Comparison of ENCODE assay signal across 21 mouse cellular contexts in genomic region chr14:24222759-24223158, GRCm38 (mm10). TPM values are rescaled to one million over a fixed set of nuclear protein-coding genes. Genes with fewer than 3 reads are reported as not detected.
DNase-seq lines count a peak whose midpoint lies in the region; ATAC-seq lines count a peak whose summit lies in the region.
"Had no signal": no experiment of that assay in that cellular context is flagged by ENCODE, and none has a peak within 500 bp of the region (broad histone marks: within the 10 kb centered on the region; RNA-seq: fewer than 3 reads in every experiment).

No protein-coding gene starts in this region.

- no peaks in the 10 kb centered on the region for H3K36me3 ChIP-seq in neural tube, embryonic 11.5 days (ENCODE audit: control insufficient read depth, insufficient read depth, low read length)
- H3K36me3 ChIP-seq in neural tube, embryonic 15.5 days, result no peaks in the 10 kb centered on the region
- 0 out of 2 replicates have a peak, but pooled peaks cover 5% of the 10 kb centered on the region for H3K36me3 ChIP-seq in kidney, embryonic 15.5 days
- H3K36me3 ChIP-seq: embryonic facial prominence, embryonic 15.5 days; midbrain, embryonic 12.5 days; stomach, embryonic 15.5 days had no signal

- no peak overlapping the region for H3K4me3 ChIP-seq in neural tube, embryonic 11.5 days (ENCODE audit: low read depth, low read length)
- no peak overlapping the region for H3K4me3 ChIP-seq in neural tube, embryonic 15.5 days (replicated peaks)
- H3K4me3 ChIP-seq in kidney, embryonic 15.5 days (replicated peaks), result no peak overlapping the region
- H3K4me3 ChIP-seq: embryonic facial prominence, embryonic 15.5 days; midbrain, embryonic 12.5 days; stomach, embryonic 15.5 days had no signal

- no peak overlapping the region for H3K9ac ChIP-seq in neural tube, embryonic 11.5 days (ENCODE audit: low read length)
- no peak overlapping the region for H3K9ac ChIP-seq in neural tube, embryonic 15.5 days (replicated peaks)
- no peak overlapping the region for H3K9ac ChIP-seq in kidney, embryonic 15.5 days
- H3K9ac ChIP-seq: embryonic facial prominence, embryonic 15.5 days; liver, embryonic 14.5 days; midbrain, embryonic 12.5 days; stomach, embryonic 15.5 days had no signal

- no peaks in the 10 kb centered on the region for H3K9me3 ChIP-seq in neural tube, embryonic 11.5 days (ENCODE audit: control insufficient read depth, low read length)
- H3K9me3 ChIP-seq in neural tube, embryonic 15.5 days (replicated peaks), result no peaks in the 10 kb centered on the region
- no peaks in the 10 kb centered on the region for H3K9me3 ChIP-seq in kidney, embryonic 15.5 days (replicated peaks)
- H3K9me3 ChIP-seq: embryonic facial prominence, embryonic 15.5 days; midbrain, embryonic 12.5 days; stomach, embryonic 15.5 days had no signal

- ATAC-seq in neural tube, embryonic 11.5 days (ENCODE audit: insufficient read depth, low FRiP score, low TSS enrichment), result no peak
- ATAC-seq in neural tube, embryonic 15.5 days (ENCODE audit: low FRiP score), result no peak
- no peak for ATAC-seq in kidney, embryonic 15.5 days (replicated peaks; ENCODE audit: low FRiP score)
- no peak for ATAC-seq in CD4-positive, CD25-positive, alpha-beta regulatory T cell, adult 4 months
- ATAC-seq: forebrain, embryonic 14.5 days; inflammation-experienced regulatory T-cells, adult 6 months had no signal

- H3K4me2 ChIP-seq in neural tube, embryonic 11.5 days (ENCODE audit: low read depth), result no peak overlapping the region
- H3K4me2 ChIP-seq in neural tube, embryonic 15.5 days, result no peak overlapping the region
- no peak overlapping the region for H3K4me2 ChIP-seq in kidney, embryonic 15.5 days
- H3K4me2 ChIP-seq: embryonic facial prominence, embryonic 15.5 days; midbrain, embryonic 12.5 days; stomach, embryonic 15.5 days had no signal

- no peak overlapping the region for H3K27ac ChIP-seq in neural tube, embryonic 11.5 days (ENCODE audit: low read depth, low read length)
- no peak overlapping the region for H3K27ac ChIP-seq in neural tube, embryonic 15.5 days (replicated peaks)
- peak overlapping the region; percentile 37 for H3K27ac ChIP-seq in kidney, embryonic 15.5 days
- H3K27ac ChIP-seq: embryonic facial prominence, embryonic 15.5 days; liver, embryonic 14.5 days; midbrain, embryonic 12.5 days; stomach, embryonic 15.5 days had no signal

- no peaks in the 10 kb centered on the region for H3K4me1 ChIP-seq in neural tube, embryonic 11.5 days (ENCODE audit: control insufficient read depth, insufficient read depth, low read length)
- peaks cover 24% of the 10 kb centered on the region for H3K4me1 ChIP-seq in neural tube, embryonic 15.5 days
- H3K4me1 ChIP-seq in kidney, embryonic 15.5 days, result peaks cover 18% of the 10 kb centered on the region

- peak; percentile 50 for DNase-seq in adrenal gland, postnatal 10 days
- DNase-seq in adrenal gland, postnatal 4 days (ENCODE audit: low spot score in 2 of 2), result no peak
- peak; percentile 2 for DNase-seq in neural tube, embryonic 11.5 days (ENCODE audit: low spot score)
- no peak for DNase-seq in embryo, embryonic 10.5 days (ENCODE audit: low spot score)
- no peak for DNase-seq in lung, postnatal 4 days
- DNase-seq: B cell, adult 2 months; cerebellum, adult 11 months; gastrocnemius, postnatal 10 days; heart, postnatal 4 days; lung, postnatal 36 days; thymus, postnatal 14 days had no signal

- WGBS in neural tube, embryonic 11.5 days, result 66% methylated on average over 3 of the region's 3 CpGs
- WGBS in neural tube, embryonic 15.5 days, result 31% methylated on average over 3 of the region's 3 CpGs
- 25% methylated on average over 3 of the region's 3 CpGs for WGBS in kidney, embryonic 15.5 days

- H3K27me3 ChIP-seq in neural tube, embryonic 11.5 days (ENCODE audit: control insufficient read depth, insufficient read depth, low read length), result no peaks in the 10 kb centered on the region
- H3K27me3 ChIP-seq in neural tube, embryonic 15.5 days (replicated peaks), result no peaks in the 10 kb centered on the region
- H3K27me3 ChIP-seq in kidney, embryonic 15.5 days, result no peaks in the 10 kb centered on the region
- H3K27me3 ChIP-seq: embryonic facial prominence, embryonic 15.5 days; midbrain, embryonic 12.5 days; stomach, embryonic 15.5 days had no signal

RNA-seq across cellular contexts. Expression of gene Dlg5, which starts 23.0 kb away (rescaled TPM):
- total RNA-seq in adrenal gland, postnatal 10 days (2021), result 10 to 100 TPM; 31.9 to 37.6 TPM
- 10 to 100 TPM; 64.4 to 70.4 TPM for total RNA-seq in adrenal gland, postnatal 4 days (2021)
- 25.4 and 26.7 TPM in 2 replicates for polyA plus RNA-seq in neural tube, embryonic 11.5 days (2014; fragmentation: Nextera tagmentation; extraction: Ambion mirVana)
- 17.5 and 19.9 TPM in 2 replicates for polyA plus RNA-seq in neural tube, embryonic 15.5 days (2015; fragmentation: Nextera tagmentation; extraction: Ambion mirVana)
- polyA plus RNA-seq in kidney, embryonic 15.5 days (2015; fragmentation: Nextera tagmentation; extraction: Ambion mirVana), result 14.5 and 18.6 TPM in 2 replicates
- polyA plus RNA-seq in CD4-positive, CD25-positive, alpha-beta regulatory T cell, adult 4 months (2017; shearing (Covaris generic)), result under 1 TPM; 0.32 to 0.49 TPM
- total RNA-seq: MEL had no signal

Comparison
In these comparisons a context has a peak if more than half of its experiments do, and no peak if none do; other contexts are left out.
1. DNase-seq: peak in adrenal gland, postnatal 10 days (single experiment) and neural tube, embryonic 11.5 days (single experiment); none in adrenal gland, postnatal 4 days (0 of 2), embryo, embryonic 10.5 days (single experiment) and lung, postnatal 4 days (0 of 2).
2. RNA of gene Dlg5, which starts 23.0 kb away (polyA plus RNA-seq): 25.4 to 26.7 TPM in neural tube, embryonic 11.5 days, 17.5 to 19.9 TPM in neural tube, embryonic 15.5 days and 14.5 to 18.6 TPM in kidney, embryonic 15.5 days; 0.32 to 0.49 TPM in CD4-positive, CD25-positive, alpha-beta regulatory T cell, adult 4 months; every median in the first group is over 10 times any median in the second.